Comparison of ENCODE assay signal across 15 mouse cellular contexts in the genomic region with DNA sequence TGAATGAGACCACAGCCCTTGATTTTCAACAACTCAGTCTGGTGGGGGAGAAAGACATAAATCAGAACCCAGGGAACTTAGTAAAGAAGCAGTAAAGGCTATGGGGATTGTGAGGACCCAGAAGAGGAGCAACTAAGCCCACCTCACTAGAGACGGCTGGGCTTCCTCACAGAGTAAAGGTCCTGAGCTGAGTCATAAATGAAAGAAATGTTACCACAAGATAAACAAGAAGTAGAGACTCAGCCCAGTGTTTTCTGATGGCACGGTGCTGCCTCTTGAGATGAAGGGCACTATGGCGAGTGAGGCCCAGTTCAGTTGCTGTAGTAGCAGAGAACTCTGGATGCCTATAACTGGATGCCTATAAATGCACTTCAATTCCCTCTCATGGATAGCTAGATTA. TPM values are rescaled to one million over a fixed set of nuclear protein-coding genes. Genes with fewer than 3 reads are reported as not detected.
A peak's percentile ranks its signal among the peaks of the same experiment; 100 is the strongest.
DNase-seq lines count a peak whose midpoint lies in the region; ATAC-seq and TF ChIP-seq lines count a peak whose summit lies in the region.
"Had no signal": no experiment of that assay in that cellular context is flagged by ENCODE, and none has a peak within 500 bp of the region (broad histone marks: within the 10 kb centered on the region; RNA-seq: fewer than 3 reads in every experiment).

No protein-coding gene starts in this region.

- no peak overlapping the region for H3K4me3 ChIP-seq in heart, embryonic 11.5 days (ENCODE audit: low read depth, low read length)
- no peak overlapping the region for H3K4me3 ChIP-seq in heart, adult 2 months
- peak overlapping the region; percentile 33 for H3K4me3 ChIP-seq in erythroblast, embryonic 14.5 days (replicated peaks)
- no peak overlapping the region for H3K4me3 ChIP-seq in macrophage (ENCODE audit: inconsistent target)
- no peak overlapping the region for H3K4me3 ChIP-seq in forebrain, embryonic 15.5 days
- H3K4me3 ChIP-seq: layer of hippocampus, adult 2 months; midbrain, embryonic 12.5 days had no signal

- peak overlapping the region; percentile 57 for H3K27ac ChIP-seq in heart, embryonic 11.5 days (ENCODE audit: low read depth, low read length)
- H3K27ac ChIP-seq in heart, adult 2 months = no peak overlapping the region
- peak overlapping the region; percentile 28; the same call in 1 of the 2 replicates for H3K27ac ChIP-seq in macrophage
- H3K27ac ChIP-seq in forebrain, embryonic 15.5 days (replicated peaks) = no peak overlapping the region
- H3K27ac ChIP-seq: layer of hippocampus, adult 2 months; midbrain, embryonic 12.5 days had no signal

- H3K27me3 ChIP-seq in heart, embryonic 11.5 days (ENCODE audit: control insufficient read depth, insufficient read depth, low read length) = no peaks in the 10 kb centered on the region
- no peaks in the 10 kb centered on the region for H3K27me3 ChIP-seq in heart, adult 2 months (ENCODE audit: control insufficient read depth, insufficient read depth, low read length)
- H3K27me3 ChIP-seq in erythroblast, embryonic 14.5 days (ENCODE audit: control insufficient read depth) = no peaks in the 10 kb centered on the region
- no peaks in the 10 kb centered on the region for H3K27me3 ChIP-seq in forebrain, embryonic 15.5 days
- H3K27me3 ChIP-seq: midbrain, embryonic 12.5 days had no signal

- H3K4me2 ChIP-seq in heart, embryonic 11.5 days = peak overlapping the region; percentile 30
- no peak overlapping the region for H3K4me2 ChIP-seq in forebrain, embryonic 15.5 days (replicated peaks)
- H3K4me2 ChIP-seq: midbrain, embryonic 12.5 days had no signal

- H3K79me2 ChIP-seq in heart, adult 2 months (replicated peaks; ENCODE audit: control insufficient read depth, insufficient read depth, low read length) = no peaks in the 10 kb centered on the region
- peaks cover 99% of the 10 kb centered on the region for H3K79me2 ChIP-seq in macrophage (ENCODE audit: inconsistent target)

- no peak for TF ChIP-seq POLR2A in heart, adult 2 months (IDR thresholded peaks at IDR 0.05; ENCODE audit: insufficient read depth, low read depth, low read length)

- no peak for DNase-seq in heart, adult 2 months
- peak; percentile 13 for DNase-seq in 3T3-L1 (ENCODE audit: low read depth, low spot score)
- no peak for DNase-seq in layer of hippocampus, adult 9-11 months
- DNase-seq in thymus, adult 18-20 months = no peak
- DNase-seq: cerebellum, postnatal 36 days; left cerebral cortex, postnatal 4 days; spleen, adult 18-20 months; thymus, postnatal 25 days had no signal

- ATAC-seq in heart, embryonic 11.5 days (replicated peaks; ENCODE audit: insufficient number of reproducible peaks, low FRiP score, low TSS enrichment) = peak; percentile 31; the same call in 1 of the 2 replicates
- ATAC-seq in forebrain, embryonic 15.5 days (replicated peaks) = no peak
- ATAC-seq: hindbrain, embryonic 16.5 days had no signal

- TF ChIP-seq EP300 in heart, adult 2 months (IDR thresholded peaks at IDR 0.05; ENCODE audit: insufficient read depth, low read depth, low read length) = no peak

- no peak for TF ChIP-seq CTCF in heart, adult 2 months (IDR thresholded peaks at IDR 0.05)

- H3K4me1 ChIP-seq in heart, embryonic 11.5 days (ENCODE audit: control insufficient read depth, insufficient read depth, low read length) = peaks cover 18% of the 10 kb centered on the region
- H3K4me1 ChIP-seq in heart, adult 2 months (ENCODE audit: control insufficient read depth, insufficient read depth, low read length) = peaks cover 6% of the 10 kb centered on the region
- peaks cover 99% of the 10 kb centered on the region for H3K4me1 ChIP-seq in erythroblast, embryonic 14.5 days (ENCODE audit: control insufficient read depth)
- no peaks in the 10 kb centered on the region for H3K4me1 ChIP-seq in forebrain, embryonic 15.5 days
- H3K4me1 ChIP-seq: midbrain, embryonic 12.5 days had no signal

- WGBS in heart, embryonic 11.5 days (ENCODE audit: insufficient replicate concordance) = 54% methylated on average over 3 of the region's 3 CpGs
- WGBS in heart, adult 2 months = 66% methylated on average over 3 of the region's 3 CpGs
- 38% methylated on average over 3 of the region's 3 CpGs for WGBS in macrophage (ENCODE audit: missing documents)
- WGBS in forebrain, embryonic 15.5 days = 91% methylated on average over 3 of the region's 3 CpGs

- no peak overlapping the region for H3K9ac ChIP-seq in heart, embryonic 11.5 days (ENCODE audit: low read depth, low read length)
- H3K9ac ChIP-seq in heart, adult 2 months (ENCODE audit: low read depth, low read length) = no peak overlapping the region
- no peak overlapping the region for H3K9ac ChIP-seq in forebrain, embryonic 15.5 days (replicated peaks)
- H3K9ac ChIP-seq: midbrain, embryonic 12.5 days had no signal

- no peaks in the 10 kb centered on the region for H3K36me3 ChIP-seq in heart, embryonic 11.5 days (ENCODE audit: control insufficient read depth, insufficient read depth, low read length)
- H3K36me3 ChIP-seq in heart, adult 2 months (ENCODE audit: control insufficient read depth, insufficient read depth, low read length) = peaks cover 3% of the 10 kb centered on the region
- peaks cover 89% of the 10 kb centered on the region for H3K36me3 ChIP-seq in erythroblast, embryonic 14.5 days (ENCODE audit: control insufficient read depth)
- H3K36me3 ChIP-seq in macrophage (ENCODE audit: inconsistent target) = no peaks in the 10 kb centered on the region
- no peaks in the 10 kb centered on the region for H3K36me3 ChIP-seq in forebrain, embryonic 15.5 days
- H3K36me3 ChIP-seq: midbrain, embryonic 12.5 days had no signal

- no peaks in the 10 kb centered on the region for H3K9me3 ChIP-seq in heart, embryonic 11.5 days (replicated peaks; ENCODE audit: control insufficient read depth, low read length)
- H3K9me3 ChIP-seq in erythroblast, embryonic 14.5 days (ENCODE audit: control insufficient read depth, low read length) = no peaks in the 10 kb centered on the region
- no peaks in the 10 kb centered on the region for H3K9me3 ChIP-seq in forebrain, embryonic 15.5 days
- H3K9me3 ChIP-seq: midbrain, embryonic 12.5 days had no signal

- intact Hi-C loops in heart, adult 2 months (cut with DNase I) = no loop called here

RNA-seq across cellular contexts. Expression of a gene that starts 32.4 kb away (rescaled TPM):
- 8.2 and 10.4 TPM in 2 replicates for polyA plus RNA-seq in heart, embryonic 11.5 days (2014; fragmentation: Nextera tagmentation; extraction: Ambion mirVana)
- total RNA-seq in heart, adult 2 months (2021) = 10 to 100 TPM; 26.0 to 30.0 TPM
- 3.4 and 5.1 TPM in 2 replicates for polyA plus RNA-seq in heart, adult 2 months (2012; rRNA removed)
- 7.5 and 16.5 TPM in 2 replicates for polyA plus RNA-seq in erythroblast, embryonic 14.5 days (2012)
- 100 to 1,000 TPM in 21 of 26 experiments, 10 to 100 TPM in 5; 47.4 to 927 (median 240) TPM for total RNA-seq in macrophage (2018; cell fraction: chromatin; rRNA removed)
- 100 to 1,000 TPM in 12 of 26 experiments, 10 to 100 TPM in 14; 18.1 to 317 (median 98.3) TPM for total RNA-seq in macrophage (2018; cell fraction: cytosol; rRNA removed)
- total RNA-seq in macrophage (2018; cell fraction: nucleus; rRNA removed) = 100 to 1,000 TPM in 22 of 26 experiments, 10 to 100 TPM in 4; 37.5 to 577 (median 218) TPM
- 13.4 to 69.7 TPM (median 35.1 TPM) in 3 replicates for polyA plus RNA-seq in macrophage (2018)
- polyA plus RNA-seq in forebrain, embryonic 15.5 days (2015; fragmentation: Nextera tagmentation; extraction: Ambion mirVana) = 0.72 and 0.74 TPM in 2 replicates

Comparison
In these comparisons a context has a peak if more than half of its experiments do, and no peak if none do; other contexts are left out.
1. H3K27ac ChIP-seq: peak in heart, embryonic 11.5 days (single experiment) and macrophage (single experiment); none in heart, adult 2 months (single experiment) and forebrain, embryonic 15.5 days (single experiment).